Mouse (Mus musculus): ENCODE results near the gene Pik3r3.

- no peak for TF ChIP-seq CTCF (IDR thresholded peaks at IDR 0.05; ENCODE audit: extremely low read depth, insufficient read depth, insufficient read length, insufficient replicate concordance)
- no peak for TF ChIP-seq POLR2A (IDR thresholded peaks at IDR 0.05; ENCODE audit: low read depth, low read length)
Measured at GRCm38 (mm10) chr4:116268220-116268619, 46.8 kb downstream of the Pik3r3 start.

Measured in spleen, adult 2 months (tissue).